Mouse (Mus musculus): ENCODE measurements around the gene Med25. TPM values are rescaled to one million over a fixed set of nuclear protein-coding genes. Genes with fewer than 3 reads are reported as not detected.
A peak's percentile ranks its signal among the peaks of the same experiment; 100 is the strongest.

The Med25 gene
- polyA plus RNA-seq, 1 experiment: 143 TPM

- TF ChIP-seq CTCF (IDR thresholded peaks at IDR 0.05; ENCODE audit: control insufficient read depth, insufficient read depth, insufficient replicate concordance, low read depth, low read length) (no peak), POLR2A (IDR thresholded peaks at IDR 0.05; ENCODE audit: control insufficient read depth, low read depth, low read length) (no peak)
- Histone ChIP-seq H3K4me1 (ENCODE audit: control insufficient read depth, insufficient read depth, low read length) (peaks cover 45% of the 10 kb centered on the region), H3K36me3 (ENCODE audit: control insufficient read depth, insufficient read depth, low read length) (no peaks in the 10 kb centered on the region), H3K4me3 (ENCODE audit: control insufficient read depth, low read depth, low read length) (peak overlapping the region; percentile 95; the same call in 1 of the 2 replicates), H3K27me3 (ENCODE audit: control insufficient read depth, insufficient read depth, low read length) (no peaks in the 10 kb centered on the region), H3K27ac (ENCODE audit: control insufficient read depth, insufficient read depth, low read depth, low read length) (no peak overlapping the region)
These were observed 36.1 kb downstream of the Med25 start for GRCm38 (mm10) chr7:44856265-44856916.

- Histone ChIP-seq H3K4me1 (ENCODE audit: control insufficient read depth, insufficient read depth, low read length) (peaks cover 54% of the 10 kb centered on the region), H3K4me3 (ENCODE audit: control insufficient read depth, low read depth, low read length) (peak overlapping the region; percentile 92), H3K27me3 (ENCODE audit: control insufficient read depth, insufficient read depth, low read length) (no peaks in the 10 kb centered on the region), H3K36me3 (ENCODE audit: control insufficient read depth, insufficient read depth, low read length) (no peaks in the 10 kb centered on the region), H3K27ac (ENCODE audit: control insufficient read depth, insufficient read depth, low read depth, low read length) (peak overlapping the region; percentile 89)
- TF ChIP-seq CTCF (IDR thresholded peaks at IDR 0.05; ENCODE audit: control insufficient read depth, insufficient read depth, insufficient replicate concordance, low read depth, low read length) (no peak), POLR2A (IDR thresholded peaks at IDR 0.05; ENCODE audit: control insufficient read depth, low read depth, low read length) (no peak)
These were observed 37.5 kb downstream of the Med25 start for GRCm38 (mm10) chr7:44855036-44855435.

- Histone ChIP-seq H3K27ac (ENCODE audit: control insufficient read depth, insufficient read depth, low read depth, low read length) (peak overlapping the region; percentile 89), H3K4me3 (ENCODE audit: control insufficient read depth, low read depth, low read length) (peak overlapping the region; percentile 92), H3K4me1 (ENCODE audit: control insufficient read depth, insufficient read depth, low read length) (peaks cover 56% of the 10 kb centered on the region), H3K36me3 (ENCODE audit: control insufficient read depth, insufficient read depth, low read length) (no peaks in the 10 kb centered on the region), H3K27me3 (ENCODE audit: control insufficient read depth, insufficient read depth, low read length) (no peaks in the 10 kb centered on the region)
- TF ChIP-seq POLR2A (IDR thresholded peaks at IDR 0.05; ENCODE audit: control insufficient read depth, low read depth, low read length): no peak; the same call in none of the 2 replicates
- no peak for TF ChIP-seq CTCF (IDR thresholded peaks at IDR 0.05; ENCODE audit: control insufficient read depth, insufficient read depth, insufficient replicate concordance, low read depth, low read length)
These were observed 38.0 kb downstream of the Med25 start for GRCm38 (mm10) chr7:44854356-44855031.

- H3K36me3 ChIP-seq (ENCODE audit: control insufficient read depth, insufficient read depth, low read length): no peaks in the 10 kb centered on the region
- peaks cover 58% of the 10 kb centered on the region for H3K4me1 ChIP-seq (ENCODE audit: control insufficient read depth, insufficient read depth, low read length)
- no peaks in the 10 kb centered on the region for H3K27me3 ChIP-seq (ENCODE audit: control insufficient read depth, insufficient read depth, low read length)
- TF ChIP-seq POLR2A (IDR thresholded peaks at IDR 0.05; ENCODE audit: control insufficient read depth, low read depth, low read length): no peak
- TF ChIP-seq CTCF (IDR thresholded peaks at IDR 0.05; ENCODE audit: control insufficient read depth, insufficient read depth, insufficient replicate concordance, low read depth, low read length): no peak
- H3K4me3 ChIP-seq (ENCODE audit: control insufficient read depth, low read depth, low read length): peak overlapping the region; percentile 92
- H3K27ac ChIP-seq (ENCODE audit: control insufficient read depth, insufficient read depth, low read depth, low read length): peak overlapping the region; percentile 89
These were observed 38.7 kb downstream of the Med25 start for GRCm38 (mm10) chr7:44853596-44854355.

DNA sequence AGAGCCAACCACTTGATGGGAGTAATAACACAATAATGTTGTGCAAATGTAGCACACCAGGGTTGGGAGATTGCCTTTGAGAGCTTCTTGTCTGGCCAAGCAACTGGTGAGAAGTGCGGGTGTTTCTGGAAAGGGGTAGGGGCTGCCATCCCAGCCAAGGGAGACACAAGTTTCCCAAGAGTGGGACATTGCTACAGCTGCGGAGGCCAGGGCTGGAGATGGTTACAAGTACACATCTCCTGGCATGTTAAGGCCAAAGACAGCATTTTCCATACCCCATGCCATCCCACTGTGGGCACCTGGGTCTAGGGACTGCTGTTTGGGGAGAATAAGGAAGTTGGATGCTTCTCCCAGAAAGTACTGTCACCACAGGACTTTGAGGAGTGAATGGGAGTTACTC lies 39.4 kb downstream of the Med25 start:
- H3K36me3 ChIP-seq (ENCODE audit: control insufficient read depth, insufficient read depth, low read length): no peaks in the 10 kb centered on the region
- no peak for TF ChIP-seq CTCF (IDR thresholded peaks at IDR 0.05; ENCODE audit: control insufficient read depth, insufficient read depth, insufficient replicate concordance, low read depth, low read length)
- TF ChIP-seq POLR2A (IDR thresholded peaks at IDR 0.05; ENCODE audit: control insufficient read depth, low read depth, low read length): no peak
- no peak overlapping the region for H3K4me3 ChIP-seq (ENCODE audit: control insufficient read depth, low read depth, low read length)
- peaks cover 54% of the 10 kb centered on the region for H3K4me1 ChIP-seq (ENCODE audit: control insufficient read depth, insufficient read depth, low read length)
- H3K27me3 ChIP-seq (ENCODE audit: control insufficient read depth, insufficient read depth, low read length): no peaks in the 10 kb centered on the region
- H3K27ac ChIP-seq (ENCODE audit: control insufficient read depth, insufficient read depth, low read depth, low read length): no peak overlapping the region; the same call in 1 of the 2 replicates

GRCm38 (mm10) chr7:44852259-44853027 lies 40.1 kb downstream of the Med25 start:
- Histone ChIP-seq H3K36me3 (ENCODE audit: control insufficient read depth, insufficient read depth, low read length) (no peaks in the 10 kb centered on the region), H3K27me3 (ENCODE audit: control insufficient read depth, insufficient read depth, low read length) (no peaks in the 10 kb centered on the region), H3K4me1 (ENCODE audit: control insufficient read depth, insufficient read depth, low read length) (peaks cover 53% of the 10 kb centered on the region), H3K27ac (ENCODE audit: control insufficient read depth, insufficient read depth, low read depth, low read length) (no peak overlapping the region), H3K4me3 (ENCODE audit: control insufficient read depth, low read depth, low read length) (no peak overlapping the region)
- TF ChIP-seq POLR2A (IDR thresholded peaks at IDR 0.05; ENCODE audit: control insufficient read depth, low read depth, low read length) (no peak), CTCF (IDR thresholded peaks at IDR 0.05; ENCODE audit: control insufficient read depth, insufficient read depth, insufficient replicate concordance, low read depth, low read length) (no peak)
